Mouse (Mus musculus): ENCODE data around the gene Hmcn1.

Gene Hmcn1

DNA sequence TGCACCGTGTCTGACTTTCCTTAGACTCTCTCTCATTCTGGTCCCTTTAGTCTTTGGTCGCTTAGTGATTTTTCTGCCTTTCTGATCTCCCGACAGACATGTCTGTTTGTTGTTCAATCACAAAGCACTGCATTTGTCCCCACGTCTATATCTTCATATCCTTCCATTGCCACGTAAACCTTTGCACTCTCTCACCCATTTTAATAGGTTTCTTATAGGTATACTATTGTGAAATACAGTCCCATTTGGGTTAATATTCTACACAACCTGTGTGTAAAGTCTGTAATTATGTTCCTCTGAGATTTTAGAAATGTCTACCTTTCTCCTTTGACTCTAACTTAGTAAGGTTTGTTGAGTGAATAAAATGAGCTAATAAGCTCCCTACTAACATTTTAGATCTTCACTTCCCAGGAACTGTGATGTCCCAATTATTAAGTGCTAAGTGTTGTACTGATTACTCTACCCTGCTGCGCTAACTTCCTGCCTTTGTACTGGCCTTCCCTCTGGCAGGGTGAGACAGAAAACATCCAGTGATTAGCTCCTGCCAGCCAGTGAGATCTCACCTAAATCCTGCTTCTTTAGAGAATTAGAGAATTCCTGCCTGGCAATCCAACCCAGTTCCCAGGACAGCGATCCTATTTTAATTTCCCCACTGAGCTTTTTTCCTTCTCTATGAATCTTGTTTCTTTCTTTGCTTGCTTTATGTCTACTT is 250.7 kb downstream of the Hmcn1 start:
- TF ChIP-seq GATA4 (IDR thresholded peaks at IDR 0.05; ENCODE audit: insufficient replicate concordance, low read length), result no peak

DNA sequence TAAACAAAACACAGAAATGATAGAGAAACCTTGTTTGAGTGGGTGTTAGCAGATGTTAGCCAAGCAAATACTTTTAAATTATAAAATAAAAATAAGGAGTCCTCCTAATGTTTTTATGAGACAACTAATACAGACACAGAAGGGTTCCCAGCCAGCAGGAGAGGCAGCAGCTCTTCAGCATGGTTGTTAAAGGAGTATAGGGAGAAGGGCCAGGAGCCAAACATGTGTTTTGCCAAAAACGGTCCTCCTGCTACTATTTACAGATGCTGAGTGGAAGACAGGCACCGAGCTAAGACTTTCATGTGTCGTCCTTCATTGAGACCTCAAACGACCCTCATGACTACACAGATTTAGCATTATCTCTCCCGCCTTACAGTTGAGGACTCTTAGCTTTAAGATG is 281.8 kb downstream of the Hmcn1 start:
- no peak for TF ChIP-seq GATA4 (IDR thresholded peaks at IDR 0.05; ENCODE audit: insufficient replicate concordance, low read length)

DNA sequence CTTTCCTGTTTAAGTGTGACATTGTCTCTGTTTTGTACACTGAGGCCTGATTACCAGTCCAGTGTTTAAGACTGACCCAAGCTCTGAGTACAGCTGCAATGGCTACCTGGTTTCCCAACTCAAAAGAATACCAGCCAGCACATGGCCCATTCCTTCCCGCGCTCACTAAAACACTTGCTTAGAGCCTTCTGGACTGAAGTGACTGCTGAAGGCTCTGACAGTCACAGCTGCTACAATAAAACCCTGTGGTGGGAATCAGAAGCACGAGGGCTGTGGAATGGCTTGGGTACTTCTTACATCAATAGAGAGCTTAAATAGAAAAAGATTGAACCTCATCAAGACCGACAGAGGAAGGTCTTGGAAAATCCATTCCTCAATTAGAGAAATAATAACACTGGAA is 286.7 kb downstream of the Hmcn1 start:
- no peak for TF ChIP-seq GATA4 (IDR thresholded peaks at IDR 0.05; ENCODE audit: insufficient replicate concordance, low read length)

DNA sequence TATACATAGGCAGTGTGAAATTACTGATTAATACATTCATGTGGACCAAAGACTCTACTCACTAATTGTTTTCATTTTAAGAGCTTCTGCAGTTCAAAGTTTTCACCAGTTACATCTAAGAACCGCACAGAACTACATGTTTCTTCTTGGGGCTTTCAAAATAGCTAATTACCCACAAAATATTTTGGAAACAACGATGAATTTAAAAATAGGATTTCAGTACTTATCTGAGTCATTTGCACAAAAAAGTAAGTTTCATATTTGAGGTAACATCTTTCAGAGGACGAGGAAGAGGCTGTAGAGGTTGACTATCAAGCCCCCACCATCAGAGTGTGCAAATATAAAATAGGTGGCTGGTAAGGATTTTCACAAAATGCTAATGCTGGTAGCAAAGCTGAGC is 295.5 kb downstream of the Hmcn1 start:
- no peak for TF ChIP-seq GATA4 (IDR thresholded peaks at IDR 0.05; ENCODE audit: insufficient replicate concordance, low read length)

DNA sequence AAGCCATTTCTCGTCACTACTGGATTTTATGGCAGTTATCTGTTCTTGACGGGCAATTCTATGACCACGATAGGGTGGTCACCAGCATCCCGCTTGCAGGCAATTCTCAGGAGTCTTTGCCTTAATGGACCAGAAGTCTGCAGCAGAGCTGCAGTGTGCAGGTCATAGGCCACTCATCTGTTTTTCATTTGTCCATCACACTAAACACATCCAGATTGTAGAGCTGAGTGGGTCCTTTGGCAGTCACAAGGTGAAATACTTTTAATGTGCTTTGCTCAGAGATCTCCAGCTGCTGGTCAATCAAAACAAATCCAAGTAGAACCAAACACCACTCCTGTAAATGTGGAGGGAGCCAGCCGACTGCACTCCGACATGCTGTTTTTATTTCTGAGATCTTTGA is 311.2 kb downstream of the Hmcn1 start:
- no peak for TF ChIP-seq GATA4 (IDR thresholded peaks at IDR 0.05; ENCODE audit: insufficient replicate concordance, low read length)

DNA sequence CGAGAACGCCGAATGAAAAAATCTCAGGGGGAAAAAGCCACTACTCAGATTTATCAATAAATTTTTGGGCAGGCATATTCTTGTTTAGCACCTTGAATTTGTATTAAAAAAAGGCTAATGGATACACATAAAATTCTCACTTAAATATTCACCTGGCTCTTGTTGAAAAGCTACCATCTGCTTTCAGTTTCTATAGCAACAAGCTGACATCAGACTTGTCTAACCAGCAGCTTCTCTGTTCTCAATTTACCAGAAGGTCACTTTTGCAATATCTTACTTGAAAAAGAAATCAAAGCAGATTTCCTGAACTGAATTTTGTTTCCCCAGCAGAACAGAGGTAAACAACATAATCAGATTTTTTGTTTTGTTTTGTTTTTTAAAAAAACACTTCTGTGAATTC is 311.8 kb downstream of the Hmcn1 start:
- no peak for TF ChIP-seq GATA4 (IDR thresholded peaks at IDR 0.05; ENCODE audit: insufficient replicate concordance, low read length)

DNA sequence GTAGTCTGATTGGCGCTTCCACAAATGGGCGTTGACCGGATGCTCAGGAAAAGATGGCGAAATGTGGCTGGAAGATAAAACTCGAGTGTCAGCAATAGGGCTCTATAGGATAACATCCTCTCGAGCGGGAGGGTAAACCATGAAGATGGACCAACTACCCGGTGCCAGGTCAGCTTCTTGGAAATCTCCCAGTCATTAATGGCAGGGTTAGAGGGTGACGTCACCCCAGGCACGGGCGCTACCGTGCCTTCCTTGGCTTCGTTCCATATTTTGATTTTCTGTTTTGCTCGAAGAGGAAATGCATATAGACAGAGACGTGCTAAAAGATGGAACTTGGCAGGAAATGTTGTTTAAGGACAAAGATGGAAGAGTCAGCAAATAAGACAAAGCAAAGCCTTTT is 312.2 kb downstream of the Hmcn1 start:
- no peak for TF ChIP-seq GATA4 (IDR thresholded peaks at IDR 0.05; ENCODE audit: insufficient replicate concordance, low read length)

DNA sequence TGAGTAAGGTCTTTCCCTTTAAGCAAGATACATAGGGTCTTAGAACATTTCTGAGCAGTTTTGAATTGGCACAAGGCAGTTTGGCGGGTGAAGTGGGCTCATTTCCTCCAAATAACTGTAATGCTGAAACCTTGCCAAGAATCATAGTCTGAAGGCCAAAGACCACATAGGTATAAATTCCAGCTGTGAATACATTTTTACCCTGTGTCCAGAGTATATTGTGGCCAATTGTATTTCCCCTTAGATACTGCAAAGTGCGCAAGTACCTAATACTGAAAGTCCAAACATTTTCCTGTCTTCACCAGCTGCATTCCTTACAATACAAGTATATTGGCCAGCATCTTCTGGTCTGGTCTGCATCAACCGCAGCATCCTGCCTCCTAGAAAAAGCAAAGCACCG is 312.9 kb downstream of the Hmcn1 start:
- no peak for TF ChIP-seq GATA4 (IDR thresholded peaks at IDR 0.05; ENCODE audit: insufficient replicate concordance, low read length)

DNA sequence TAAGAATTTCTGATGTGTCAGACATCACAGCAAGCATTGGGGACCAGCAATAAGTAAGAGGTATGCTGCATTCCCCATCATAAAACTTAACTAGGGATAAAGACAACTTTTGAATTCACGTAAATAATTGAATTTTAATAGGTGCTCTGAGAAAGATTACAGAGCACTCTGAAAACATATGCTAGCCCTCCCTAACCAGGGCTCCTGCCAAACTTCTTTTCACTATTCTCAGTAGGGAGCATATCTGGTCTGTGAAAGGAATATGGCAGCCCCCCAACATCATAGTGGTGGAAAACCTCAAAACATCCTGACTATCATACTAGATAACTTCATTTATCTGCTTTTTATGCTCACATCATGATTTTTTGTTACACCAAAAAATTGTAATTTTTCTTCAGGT is 347.9 kb downstream of the Hmcn1 start:
- no peak for TF ChIP-seq GATA4 (IDR thresholded peaks at IDR 0.05; ENCODE audit: insufficient replicate concordance, low read length)

DNA sequence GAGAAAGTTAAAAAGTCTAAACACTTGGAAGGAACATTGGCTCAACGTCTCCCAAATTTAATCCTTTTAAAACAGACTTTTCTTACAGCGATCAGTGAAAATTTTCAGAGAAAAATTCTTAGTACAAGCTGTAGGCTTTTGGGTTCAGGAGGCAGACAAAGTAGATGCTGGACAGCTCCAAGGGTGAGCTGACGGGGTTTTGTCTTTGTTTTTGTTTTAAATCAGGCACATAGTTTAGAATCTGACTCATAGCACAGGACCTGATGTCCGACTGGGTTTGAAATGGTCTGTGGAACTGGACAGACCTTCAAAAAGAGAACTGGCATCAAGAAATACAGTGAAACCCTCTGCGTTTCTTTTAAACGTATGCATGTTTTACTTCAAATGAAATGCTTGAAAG is 353.7 kb downstream of the Hmcn1 start:
- TF ChIP-seq GATA4 (IDR thresholded peaks at IDR 0.05; ENCODE audit: insufficient replicate concordance, low read length), result no peak

DNA sequence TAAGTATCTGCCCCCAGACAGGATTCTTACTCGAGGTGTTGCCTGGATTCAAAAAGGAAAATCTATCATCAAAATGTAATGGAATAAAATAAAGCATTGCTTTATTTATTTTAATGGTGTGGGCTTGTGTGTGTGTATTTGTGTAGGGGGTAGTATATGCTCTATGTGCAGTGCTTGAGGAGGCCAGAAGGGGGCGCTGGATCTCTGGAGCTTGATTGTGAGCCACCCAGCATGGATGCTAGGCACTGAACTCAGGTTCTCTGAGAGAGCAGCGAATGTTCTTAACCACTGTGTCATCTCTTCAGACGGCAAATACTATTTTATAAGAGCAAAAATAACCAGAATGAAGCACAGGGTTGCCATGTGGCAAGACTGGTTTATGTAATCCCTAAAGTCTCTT is 360.7 kb downstream of the Hmcn1 start:
- no peak for TF ChIP-seq GATA4 (IDR thresholded peaks at IDR 0.05; ENCODE audit: insufficient replicate concordance, low read length)

DNA sequence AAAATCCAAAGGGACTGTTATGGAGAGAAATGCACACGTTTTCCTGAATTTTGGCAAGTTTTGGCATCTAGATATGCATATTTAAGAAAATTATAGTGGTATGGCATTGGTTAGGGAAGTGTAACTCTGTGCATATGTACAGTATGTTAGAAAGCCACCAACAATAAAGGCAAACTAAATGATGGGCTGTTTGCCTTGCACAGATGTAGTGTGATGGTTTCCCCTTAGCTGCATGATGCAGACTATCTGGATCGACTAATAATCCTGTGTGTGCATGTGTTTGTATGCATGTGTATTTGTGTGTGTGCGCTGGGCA is 361.4 kb downstream of the Hmcn1 start:
- no peak for TF ChIP-seq GATA4 (IDR thresholded peaks at IDR 0.05; ENCODE audit: insufficient replicate concordance, low read length)

DNA sequence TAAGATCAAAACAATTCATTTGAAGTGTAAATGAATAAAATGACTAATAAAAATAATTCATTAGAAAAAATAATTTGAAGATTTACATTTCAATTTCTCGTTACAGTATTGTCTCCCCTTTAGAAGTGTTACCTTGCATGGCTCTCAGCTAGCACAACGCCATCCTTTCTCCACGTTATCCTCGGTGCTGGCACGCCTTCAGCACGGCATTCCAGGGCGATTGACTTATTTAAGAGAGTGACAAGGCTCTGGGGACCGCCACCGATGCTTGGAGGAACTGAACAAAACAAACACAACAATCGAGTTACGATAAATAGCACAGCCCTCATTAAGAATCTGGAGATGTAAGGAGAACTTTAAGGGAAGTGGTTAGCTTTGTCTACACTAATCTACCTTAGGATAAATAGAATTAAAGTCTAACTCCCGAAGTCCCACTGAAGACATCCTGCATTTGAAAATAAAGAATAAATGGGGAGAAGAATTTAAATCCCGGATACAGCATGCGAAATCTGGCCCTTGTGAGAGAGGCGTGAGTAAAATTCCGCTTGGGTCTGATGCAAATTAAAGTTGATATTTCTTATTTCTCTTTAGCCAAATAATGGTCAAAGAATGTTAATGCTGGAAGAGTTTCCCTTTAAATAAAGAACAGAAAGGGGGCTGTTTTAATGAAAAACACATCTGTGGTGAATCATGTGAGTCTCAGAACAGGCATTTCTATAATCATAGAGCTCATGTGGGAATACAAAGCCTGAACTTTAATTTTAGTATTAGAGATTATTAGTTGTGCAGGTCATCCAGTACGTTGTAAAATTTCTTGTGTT is 362.0 kb downstream of the Hmcn1 start:
- no peak for TF ChIP-seq GATA4 (IDR thresholded peaks at IDR 0.05; ENCODE audit: insufficient replicate concordance, low read length)

DNA sequence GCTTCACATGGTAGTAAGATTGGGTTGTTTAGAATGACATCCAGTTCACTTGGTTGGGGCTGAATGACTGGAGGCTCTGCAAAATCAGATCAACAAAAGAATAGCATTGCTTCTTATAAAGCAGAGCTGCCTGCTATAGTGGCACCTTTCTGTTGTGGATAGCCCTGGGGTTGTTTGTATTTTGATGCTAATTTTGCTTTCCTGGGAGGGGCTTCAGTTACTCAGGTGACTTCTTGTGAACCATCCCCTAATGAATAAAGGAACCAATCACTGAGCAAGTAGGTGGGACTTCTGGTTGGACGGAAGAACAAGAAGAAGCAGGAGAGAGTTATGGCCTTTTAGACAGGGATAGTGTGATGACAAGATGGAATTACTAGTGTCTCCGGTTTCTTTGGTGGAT is 370.0 kb downstream of the Hmcn1 start:
- TF ChIP-seq GATA4 (IDR thresholded peaks at IDR 0.05; ENCODE audit: insufficient replicate concordance, low read length), result no peak

DNA sequence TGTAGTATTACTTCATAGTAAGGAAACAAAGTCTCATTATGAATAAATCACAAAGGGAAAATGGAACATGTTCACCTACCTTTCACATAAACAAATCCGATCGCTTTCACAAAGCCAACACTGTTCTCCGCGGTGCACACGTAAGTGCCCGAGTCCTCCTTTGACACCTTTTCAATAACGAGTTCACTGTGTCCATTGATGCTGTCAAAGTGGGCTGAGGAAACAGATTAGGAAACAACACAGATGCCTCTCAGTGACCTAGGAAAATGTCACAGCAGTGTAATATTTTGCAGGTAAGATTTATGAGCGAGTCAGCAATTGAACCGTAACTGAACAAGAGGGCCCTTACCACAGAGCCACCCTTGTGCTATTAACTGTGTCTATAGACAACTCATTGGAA is 382.7 kb downstream of the Hmcn1 start:
- TF ChIP-seq GATA4 (IDR thresholded peaks at IDR 0.05; ENCODE audit: insufficient replicate concordance, low read length), result no peak

DNA sequence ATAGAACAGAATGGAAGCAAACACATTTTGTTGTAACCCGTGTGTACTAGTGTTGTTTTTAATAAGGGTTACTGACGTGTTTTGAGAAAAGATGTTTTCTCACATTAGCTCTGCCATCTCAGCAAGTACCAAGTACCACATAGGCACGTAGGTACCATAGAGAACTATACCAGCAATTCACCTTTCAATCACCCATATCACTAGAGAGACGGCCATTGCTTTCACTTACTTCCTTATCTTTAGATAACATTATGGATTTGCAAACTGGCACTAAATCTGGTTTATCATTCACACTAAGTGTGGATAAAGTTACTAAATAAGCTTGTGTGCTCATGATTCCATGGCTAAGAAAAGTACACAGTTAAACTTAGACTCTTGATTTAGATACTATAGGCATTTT is 387.1 kb downstream of the Hmcn1 start:
- no peak for TF ChIP-seq GATA4 (IDR thresholded peaks at IDR 0.05; ENCODE audit: insufficient replicate concordance, low read length)

DNA sequence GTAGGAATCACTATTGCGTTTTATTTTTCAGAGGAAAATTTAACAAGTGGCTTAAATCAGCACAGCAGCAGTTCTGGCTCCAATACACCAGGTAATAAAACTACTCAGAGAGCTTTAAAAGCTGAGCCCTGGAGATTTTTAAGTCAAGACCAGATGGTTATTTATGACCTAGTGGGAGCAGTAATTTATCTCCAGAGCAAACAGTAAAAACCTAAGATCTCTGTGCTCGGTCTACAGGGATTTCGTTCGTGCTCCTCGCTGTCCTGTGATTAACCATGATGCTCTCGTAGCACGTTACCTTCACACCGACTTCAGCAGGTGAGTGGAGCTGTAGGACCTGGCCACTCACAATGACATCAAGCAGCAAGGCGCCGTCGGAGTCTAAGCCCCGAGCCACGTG is 399.6 kb downstream of the Hmcn1 start:
- TF ChIP-seq GATA4 (IDR thresholded peaks at IDR 0.05; ENCODE audit: insufficient replicate concordance, low read length), result no peak

Measured in liver, adult (tissue).